Mouse (Mus musculus): ENCODE data around the gene Ogfod3. TPM values are rescaled to one million over a fixed set of nuclear protein-coding genes. Genes with fewer than 3 reads are reported as not detected.

Ogfod3 gene
- polyA plus RNA-seq, 1 experiment from 2014 or later, result 37.9 TPM

DNA sequence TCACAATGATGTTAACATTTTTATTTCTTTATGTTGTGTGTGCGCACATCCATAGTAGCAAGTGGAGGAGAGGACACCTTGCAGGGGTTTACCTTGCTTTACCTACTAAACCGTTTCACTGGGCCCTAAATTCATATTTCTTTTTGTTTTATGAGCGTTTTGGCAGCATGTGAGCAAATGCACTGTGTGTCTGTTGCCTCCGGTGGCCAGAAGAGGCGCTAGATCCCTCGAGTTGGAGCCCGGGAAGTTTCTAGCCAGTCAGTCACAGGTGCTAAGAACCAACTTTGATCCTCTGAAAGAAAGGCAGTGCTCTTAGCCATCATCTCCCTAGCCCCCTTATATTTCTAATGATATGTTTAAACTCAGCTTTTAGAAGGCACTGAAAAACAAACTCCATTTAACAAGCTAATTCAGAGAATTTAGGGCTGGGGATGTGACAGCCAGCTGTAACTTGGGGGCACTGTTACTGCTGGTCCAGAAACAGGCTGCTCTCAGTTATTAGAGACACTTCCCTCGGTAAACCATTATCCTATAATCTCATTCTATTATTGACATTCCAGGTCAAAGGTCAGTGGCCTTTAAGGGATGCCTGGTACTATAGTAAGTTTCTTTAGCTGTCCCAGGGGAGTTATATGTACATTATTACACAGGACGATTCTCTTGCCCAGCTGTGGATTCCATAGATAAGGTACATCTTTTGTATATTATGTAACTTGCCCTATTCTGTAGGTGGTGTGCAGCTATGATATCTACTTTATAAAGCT, 31.1 kb upstream of the Ogfod3 start:
- no peak overlapping the region for H3K4me3 ChIP-seq (replicated peaks; ENCODE audit: low read depth, low read length)
- no peak overlapping the region for H3K9ac ChIP-seq (ENCODE audit: low read depth, low read length)
- H3K9me3 ChIP-seq (replicated peaks; ENCODE audit: low read length), result no peaks in the 10 kb centered on the region
- DNase-seq (ENCODE audit: low spot score) (peak; percentile 53), ATAC-seq (replicated peaks; ENCODE audit: low FRiP score, low read depth) (no peak)
- no peaks in the 10 kb centered on the region for H3K27me3 ChIP-seq (ENCODE audit: insufficient read depth, low read length)
- 32% methylated on average over 9 of the region's 9 CpGs for WGBS
- H3K36me3 ChIP-seq (ENCODE audit: insufficient read depth, low read length), result no peaks in the 10 kb centered on the region
- H3K4me1 ChIP-seq (replicated peaks; ENCODE audit: insufficient read depth, low read length), result peaks cover 10% of the 10 kb centered on the region; the same call in 1 of the 2 replicates
- peak overlapping the region; percentile 99 for H3K27ac ChIP-seq
- H3K4me2 ChIP-seq (ENCODE audit: low read length), result no peak overlapping the region
- peak; percentile 61 for TF ChIP-seq CTCF (IDR thresholded peaks at IDR 0.05; ENCODE audit: low read depth)

DNA sequence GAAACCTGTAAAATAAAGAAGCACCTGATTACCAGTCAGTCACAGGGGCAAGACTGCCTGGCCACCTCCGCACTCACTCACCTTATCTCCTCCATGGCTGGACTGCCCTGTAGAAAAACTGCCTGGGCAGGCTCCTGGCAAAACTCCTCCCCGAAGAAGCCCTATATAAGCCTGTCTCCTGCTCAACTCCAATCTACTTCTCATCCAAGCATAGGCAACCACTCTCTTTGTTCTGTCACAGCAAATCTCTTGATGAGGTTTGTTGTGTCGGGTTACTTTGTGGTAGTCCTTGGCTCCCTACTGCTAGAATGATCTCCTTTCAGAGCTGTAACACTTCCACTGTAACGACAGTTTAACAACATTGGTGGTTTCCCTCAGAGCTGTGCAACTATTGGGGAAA, 28.2 kb upstream of the Ogfod3 start:
- H3K4me1 ChIP-seq (replicated peaks; ENCODE audit: insufficient read depth, low read length), result peaks cover 11% of the 10 kb centered on the region; the same call in 1 of the 2 replicates
- TF ChIP-seq CTCF (IDR thresholded peaks at IDR 0.05; ENCODE audit: low read depth), result no peak
- no peak overlapping the region for H3K4me3 ChIP-seq (replicated peaks; ENCODE audit: low read depth, low read length)
- ATAC-seq (replicated peaks; ENCODE audit: low FRiP score, low read depth), result no peak
- 35% methylated on average over 4 of the region's 4 CpGs for WGBS
- DNase-seq (ENCODE audit: low spot score), result no peak
- H3K27me3 ChIP-seq (ENCODE audit: insufficient read depth, low read length), result no peaks in the 10 kb centered on the region
- no peak overlapping the region for H3K9ac ChIP-seq (ENCODE audit: low read depth, low read length)
- H3K27ac ChIP-seq, result no peak overlapping the region
- H3K4me2 ChIP-seq (ENCODE audit: low read length), result no peak overlapping the region
- no peaks in the 10 kb centered on the region for H3K9me3 ChIP-seq (replicated peaks; ENCODE audit: low read length)
- no peaks in the 10 kb centered on the region for H3K36me3 ChIP-seq (ENCODE audit: insufficient read depth, low read length)

- no peak overlapping the region for H3K27ac ChIP-seq
- no peak overlapping the region for H3K9ac ChIP-seq (ENCODE audit: low read depth, low read length)
- DNase-seq (ENCODE audit: low spot score), result no peak
- H3K4me1 ChIP-seq (replicated peaks; ENCODE audit: insufficient read depth, low read length), result peaks cover 13% of the 10 kb centered on the region; the same call in 1 of the 2 replicates
- no peaks in the 10 kb centered on the region for H3K27me3 ChIP-seq (ENCODE audit: insufficient read depth, low read length)
- no peak overlapping the region for H3K4me2 ChIP-seq (ENCODE audit: low read length)
- 60% methylated on average over 4 of the region's 4 CpGs for WGBS
- H3K36me3 ChIP-seq (ENCODE audit: insufficient read depth, low read length), result no peaks in the 10 kb centered on the region
- no peak for ATAC-seq (replicated peaks; ENCODE audit: low FRiP score, low read depth)
- no peak overlapping the region for H3K4me3 ChIP-seq (replicated peaks; ENCODE audit: low read depth, low read length)
- no peaks in the 10 kb centered on the region for H3K9me3 ChIP-seq (replicated peaks; ENCODE audit: low read length)
- TF ChIP-seq CTCF (IDR thresholded peaks at IDR 0.05; ENCODE audit: low read depth), result no peak
Observed at GRCm38 (mm10) chr11:121231628-121232291, 27.2 kb upstream of the Ogfod3 start.

- DNase-seq (ENCODE audit: low spot score) (no peak), ATAC-seq (replicated peaks; ENCODE audit: low FRiP score, low read depth) (no peak)
- H3K9ac ChIP-seq (ENCODE audit: low read depth, low read length), result no peak overlapping the region
- no peak overlapping the region for H3K4me2 ChIP-seq (ENCODE audit: low read length)
- H3K27me3 ChIP-seq (ENCODE audit: insufficient read depth, low read length), result no peaks in the 10 kb centered on the region
- no peak for TF ChIP-seq CTCF (IDR thresholded peaks at IDR 0.05; ENCODE audit: low read depth)
- WGBS, result 78% methylated on average over 4 of the region's 4 CpGs
- no peaks in the 10 kb centered on the region for H3K9me3 ChIP-seq (replicated peaks; ENCODE audit: low read length)
- H3K4me3 ChIP-seq (replicated peaks; ENCODE audit: low read depth, low read length), result no peak overlapping the region
- no peaks in the 10 kb centered on the region for H3K36me3 ChIP-seq (ENCODE audit: insufficient read depth, low read length)
- H3K27ac ChIP-seq, result no peak overlapping the region
- peaks cover 11% of the 10 kb centered on the region; the same call in 1 of the 2 replicates for H3K4me1 ChIP-seq (replicated peaks; ENCODE audit: insufficient read depth, low read length)
Observed at GRCm38 (mm10) chr11:121231191-121231590, 26.7 kb upstream of the Ogfod3 start.

DNA sequence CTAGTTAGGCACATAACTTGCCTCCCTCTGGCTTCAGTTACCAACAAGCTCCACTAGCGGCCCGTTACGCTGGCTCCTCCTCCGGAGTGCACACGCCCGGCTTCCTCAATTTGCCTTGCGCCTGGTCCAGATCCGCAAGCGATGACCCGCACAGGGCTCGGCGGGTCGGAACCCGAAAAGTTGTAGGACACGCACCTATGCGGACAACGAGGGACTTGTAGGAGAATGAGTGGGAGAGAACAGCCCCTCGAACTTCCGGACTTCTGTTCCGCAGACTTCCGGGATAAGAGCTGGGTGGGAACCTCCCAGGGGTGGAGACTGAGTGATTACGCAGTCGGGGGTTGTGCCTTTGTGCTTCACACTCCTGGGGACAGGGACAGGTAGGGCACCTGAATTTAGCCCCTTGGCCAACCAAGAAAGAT, 24.5 kb upstream of the Ogfod3 start, which contains the start of gene Cybc1:
Cybc1 (minus strand) TSS at position 305 of the 422 bp plus-strand sequence.
- WGBS, result under 1% methylated on average over 23 of the region's 23 CpGs
- H3K9me3 ChIP-seq (replicated peaks; ENCODE audit: low read length), result no peaks in the 10 kb centered on the region
- peak within 1 kb of the TSS; percentile 80 for H3K4me2 ChIP-seq (ENCODE audit: low read length)
- H3K27ac ChIP-seq, result peak within 1 kb of the TSS; percentile 87
- TF ChIP-seq CTCF (IDR thresholded peaks at IDR 0.05; ENCODE audit: low read depth), result peak; percentile 38
- DNase-seq (ENCODE audit: low spot score), result peak; percentile 91
- H3K9ac ChIP-seq (ENCODE audit: low read depth, low read length), result peak within 1 kb of the TSS; percentile 63
- H3K27me3 ChIP-seq (ENCODE audit: insufficient read depth, low read length), result no peaks in the 10 kb centered on the region
- H3K36me3 ChIP-seq (ENCODE audit: insufficient read depth, low read length), result peaks cover 18% of the 10 kb centered on the region
- peaks cover 9% of the 10 kb centered on the region; the same call in 1 of the 2 replicates for H3K4me1 ChIP-seq (replicated peaks; ENCODE audit: insufficient read depth, low read length)
- H3K4me3 ChIP-seq (replicated peaks; ENCODE audit: low read depth, low read length), result peak within 1 kb of the TSS; percentile 58
- peak; percentile 87 for ATAC-seq (replicated peaks; ENCODE audit: low FRiP score, low read depth)

All from kidney, postnatal 0 days (tissue).